Mouse (Mus musculus) forebrain, embryonic 13.5 days (tissue): ENCODE results near the gene Dgki. TPM values are rescaled to one million over a fixed set of nuclear protein-coding genes. Genes with fewer than 3 reads are reported as not detected.
A peak's percentile ranks its signal among the peaks of the same experiment; 100 is the strongest.

ENCODE experiments used
- ATAC-seq: fragments of 200-750 bp; cut with Nextera tagmentation; 2 replicates; pipeline ENCODE4 v1.8.0; 2017
- H3K27ac ChIP-seq: fragments of 300-500 bp; sonication (generic); 2 replicates; pipeline ENCODE4 v1.5.1; 2015; ENCODE audit warnings: inconsistent platforms, mild to moderate bottlenecking, moderate library complexity
- H3K27me3 ChIP-seq: fragments of 300-500 bp; sonication (generic); 2 replicates; pipeline ENCODE4 v1.6.1; 2015; ENCODE audit warnings: mild to moderate bottlenecking, inconsistent platforms
- H3K36me3 ChIP-seq: fragments of 300-500 bp; sonication (generic); 2 replicates; pipeline ENCODE4 v1.6.1; 2015; ENCODE audit warnings: mild to moderate bottlenecking, inconsistent platforms; ENCODE audit not compliant: poor library complexity, severe bottlenecking
- H3K4me1 ChIP-seq: fragments of 300-500 bp; sonication (generic); 2 replicates; pipeline ENCODE4 v1.6.1; 2015; ENCODE audit warnings: inconsistent platforms
- H3K4me2 ChIP-seq: fragments of 300-500 bp; sonication (generic); 2 replicates; pipeline ENCODE4 v1.6.1; 2015; ENCODE audit warnings: inconsistent platforms, mild to moderate bottlenecking, moderate library complexity
- H3K4me3 ChIP-seq: fragments of 300-500 bp; sonication (generic); 2 replicates; pipeline ENCODE4 v1.5.1; 2015; ENCODE audit warnings: mild to moderate bottlenecking, inconsistent platforms
- H3K9ac ChIP-seq: fragments of 300-500 bp; sonication (generic); 2 replicates; pipeline ENCODE4 v1.6.1; 2015; ENCODE audit warnings: mild to moderate bottlenecking, inconsistent platforms
- H3K9me3 ChIP-seq: fragments of 300-500 bp; sonication (generic); replicated peaks from 2 replicates; pipeline ENCODE4 v1.6.1; 2016; ENCODE audit warnings: inconsistent platforms
- WGBS: fragments of 180-500 bp; shearing (Covaris S2); methylation state at CpG from one replicate; pipeline ENCODE4 v1.1.7; 2015; 5-methylcytosine and 5-hydroxymethylcytosine counted together
- polyA plus RNA-seq: library from polyadenylated mRNA; unstranded; fragments of >200 nt; fragmentation: Nextera tagmentation; extraction: Ambion mirVana; gene quantifications from 2 replicates; pipeline ENCODE4 v1.2.1, GENCODE M21; 2015

Dgki gene
- polyA plus RNA-seq, 1 experiment from 2014 or later = 4.3 TPM

DNA sequence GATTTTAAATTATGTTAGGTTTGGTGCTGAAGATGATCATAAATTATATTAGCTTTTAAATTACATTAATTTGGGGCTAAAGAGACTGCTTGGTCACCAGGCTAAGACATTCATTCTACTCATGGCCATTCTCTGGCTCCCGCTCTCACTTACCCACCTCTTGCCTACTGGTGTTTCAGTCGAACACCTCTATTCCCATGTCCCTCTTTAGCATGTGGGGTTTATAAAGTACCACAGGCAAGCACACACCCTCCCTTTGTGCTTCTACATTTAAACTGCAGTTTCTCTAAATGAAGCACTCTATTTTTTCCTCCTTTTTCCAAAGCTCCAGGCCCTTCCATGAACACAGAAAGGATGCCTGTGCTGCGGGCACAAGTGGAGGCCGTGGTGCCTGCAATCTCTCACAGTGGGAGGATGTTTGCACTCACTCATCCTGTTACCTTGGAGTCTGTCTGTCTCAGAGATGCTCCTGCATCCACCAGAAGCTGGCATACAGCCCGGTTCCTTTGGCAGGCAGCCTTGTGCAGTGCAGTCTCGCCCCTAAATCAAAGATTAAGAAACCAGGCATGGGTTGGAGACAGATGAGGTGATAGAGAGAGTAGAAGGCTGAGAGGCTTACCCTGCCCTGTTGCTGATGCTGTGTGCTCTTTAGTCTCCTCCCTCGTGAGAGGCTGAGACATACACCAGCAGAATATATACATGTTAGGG, 449.4 kb downstream of the Dgki start:
- Histone ChIP-seq H3K4me3 (no peak overlapping the region), H3K27ac (peak overlapping the region; percentile 11; the same call in 1 of the 2 replicates), H3K4me2 (no peak overlapping the region), H3K4me1 (peaks cover 10% of the 10 kb centered on the region), H3K9ac (no peak overlapping the region), H3K36me3 (peaks cover 7% of the 10 kb centered on the region; the same call in 1 of the 2 replicates), H3K9me3 (no peaks in the 10 kb centered on the region), H3K27me3 (no peaks in the 10 kb centered on the region)
- ATAC-seq = peak; percentile 75
- WGBS = 55% methylated on average over 7 of the region's 7 CpGs

DNA sequence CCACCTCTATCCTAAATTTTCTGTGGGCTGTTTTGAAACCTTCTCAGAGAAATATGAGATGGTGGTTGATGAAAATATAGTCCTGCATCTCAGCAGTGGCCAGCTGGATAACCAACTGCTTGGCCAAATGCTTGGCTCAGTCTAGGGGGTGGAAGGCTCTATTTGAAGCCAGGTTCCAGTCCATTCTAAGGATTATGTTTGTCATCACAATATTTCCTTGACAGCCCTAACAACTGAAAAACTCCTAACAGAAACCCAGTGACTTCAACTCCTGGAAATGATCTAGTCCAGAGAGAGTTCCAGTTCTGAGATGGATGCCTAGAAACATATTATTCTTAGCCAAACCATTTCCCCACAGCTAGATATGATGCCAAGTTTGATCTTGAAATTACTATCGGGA, 454.7 kb downstream of the Dgki start:
- WGBS = 84% methylated on average over 1 of the region's 1 CpGs
- Histone ChIP-seq H3K9ac (no peak overlapping the region), H3K9me3 (no peaks in the 10 kb centered on the region), H3K4me3 (no peak overlapping the region), H3K36me3 (peaks cover 7% of the 10 kb centered on the region; the same call in 1 of the 2 replicates), H3K27ac (no peak overlapping the region), H3K4me2 (no peak overlapping the region), H3K4me1 (no peaks in the 10 kb centered on the region), H3K27me3 (no peaks in the 10 kb centered on the region)
- no peak for ATAC-seq

DNA sequence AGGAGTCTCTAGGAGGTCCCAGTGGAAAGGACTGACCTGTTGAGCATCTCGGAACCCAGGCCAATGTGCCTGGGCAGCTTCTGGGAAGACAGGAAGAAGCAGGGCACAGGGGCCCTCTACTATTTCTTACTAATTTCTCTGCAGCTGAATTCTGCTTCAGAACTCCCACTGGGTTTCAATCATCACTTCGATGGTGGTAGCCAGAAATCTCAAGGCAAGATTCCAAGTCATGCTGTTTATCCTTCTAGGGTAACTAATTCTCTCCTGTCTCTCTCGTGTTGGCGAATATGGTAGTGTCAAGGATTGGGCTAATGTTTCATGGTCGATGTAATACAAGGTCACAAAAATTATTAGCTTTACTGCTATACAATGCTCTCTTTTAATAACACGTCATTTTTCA, 455.7 kb downstream of the Dgki start:
- Histone ChIP-seq H3K4me1 (no peaks in the 10 kb centered on the region), H3K4me3 (no peak overlapping the region), H3K27ac (no peak overlapping the region), H3K9ac (no peak overlapping the region), H3K9me3 (no peaks in the 10 kb centered on the region), H3K36me3 (peaks cover 7% of the 10 kb centered on the region; the same call in 1 of the 2 replicates), H3K4me2 (no peak overlapping the region), H3K27me3 (no peaks in the 10 kb centered on the region)
- ATAC-seq = no peak
- 77% methylated on average over 6 of the region's 6 CpGs for WGBS

DNA sequence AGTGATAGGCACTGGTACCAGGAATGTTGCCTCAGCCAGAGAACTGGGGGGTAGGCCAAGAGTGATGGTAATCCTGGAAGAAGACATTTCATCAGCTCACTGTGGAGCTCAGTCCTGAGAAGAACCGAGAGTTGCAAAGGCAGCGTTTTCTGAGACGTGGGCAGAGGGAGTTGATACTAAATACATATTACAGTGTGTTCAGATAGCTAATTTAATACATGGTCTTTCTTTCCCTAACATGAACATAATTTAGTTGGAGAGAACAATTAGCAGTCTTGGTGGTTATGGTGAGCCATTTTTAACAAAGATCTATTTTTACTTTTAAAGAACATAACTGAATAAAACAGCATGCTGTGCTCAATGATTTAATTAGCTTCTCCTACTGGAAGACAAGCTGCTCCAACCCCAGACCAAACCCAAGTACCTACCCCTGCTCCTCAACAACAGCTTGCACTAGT, 456.9 kb downstream of the Dgki start:
- ATAC-seq = no peak
- Histone ChIP-seq H3K27ac (no peak overlapping the region), H3K4me1 (no peaks in the 10 kb centered on the region), H3K4me2 (no peak overlapping the region), H3K9ac (no peak overlapping the region), H3K36me3 (peaks cover 7% of the 10 kb centered on the region; the same call in 1 of the 2 replicates), H3K9me3 (no peaks in the 10 kb centered on the region), H3K4me3 (no peak overlapping the region), H3K27me3 (no peaks in the 10 kb centered on the region)
- WGBS = 83% methylated on average over 3 of the region's 3 CpGs

DNA sequence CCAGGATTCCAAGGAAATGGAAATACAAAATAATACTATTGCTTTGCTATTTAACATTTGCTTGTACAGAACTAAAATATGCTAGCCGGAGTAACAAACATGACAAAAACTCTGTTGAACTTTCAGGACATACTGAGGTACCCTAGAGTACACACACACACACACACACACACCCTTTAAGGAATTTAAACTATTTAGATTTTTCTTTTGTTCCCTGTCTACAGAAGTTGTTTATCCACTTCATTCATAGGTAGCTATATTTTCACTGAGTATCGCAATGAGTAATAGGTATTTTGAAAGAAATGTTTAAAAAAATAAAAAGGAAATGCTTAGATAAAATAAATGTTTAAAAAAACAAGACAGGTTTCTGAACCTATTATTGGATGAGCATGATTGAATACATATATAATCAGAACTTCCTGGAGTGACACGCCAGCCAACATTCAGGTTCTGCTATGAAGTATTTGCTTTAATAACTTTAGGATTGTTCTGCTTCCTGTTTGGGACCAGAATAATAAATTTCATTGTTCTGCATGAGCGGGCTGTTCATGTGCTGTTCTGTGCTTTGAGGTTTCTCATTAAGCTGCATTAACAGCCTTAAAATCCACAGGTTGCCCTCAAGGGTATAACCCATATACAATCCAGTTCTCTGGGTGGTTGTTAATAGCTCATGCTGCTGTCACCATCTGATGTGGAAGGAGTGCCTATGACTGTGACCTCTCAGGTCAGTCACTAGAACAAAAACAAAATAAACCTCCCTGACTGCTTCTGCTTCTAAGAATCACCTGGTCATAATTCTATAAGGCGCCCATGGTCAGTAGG, 457.7 kb downstream of the Dgki start:
- no peak for ATAC-seq
- Histone ChIP-seq H3K27me3 (no peaks in the 10 kb centered on the region), H3K36me3 (peaks cover 7% of the 10 kb centered on the region; the same call in 1 of the 2 replicates), H3K4me2 (no peak overlapping the region), H3K4me3 (no peak overlapping the region), H3K9ac (no peak overlapping the region), H3K4me1 (no peaks in the 10 kb centered on the region), H3K27ac (no peak overlapping the region), H3K9me3 (no peaks in the 10 kb centered on the region)
- 89% methylated on average over 5 of the region's 5 CpGs for WGBS

DNA sequence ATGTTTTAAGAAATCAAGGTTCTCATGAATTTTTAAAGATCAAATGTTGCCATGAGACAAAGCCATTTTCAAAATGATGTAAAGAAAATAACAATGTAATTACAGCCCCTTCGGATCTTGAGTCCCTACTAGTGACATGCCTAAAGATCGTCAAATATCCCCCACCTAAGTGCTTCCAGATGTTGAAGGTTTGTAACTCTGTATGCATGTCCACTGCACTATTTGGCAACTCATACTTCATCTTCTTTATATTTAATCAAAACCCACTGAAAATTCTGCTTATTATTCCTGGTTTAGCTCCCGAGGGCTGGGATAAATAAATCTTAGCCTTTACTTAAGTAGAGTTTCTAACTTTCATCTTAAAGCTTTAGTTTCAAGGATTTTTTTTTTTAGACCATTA, 458.3 kb downstream of the Dgki start:
- Histone ChIP-seq H3K4me3 (no peak overlapping the region), H3K9me3 (no peaks in the 10 kb centered on the region), H3K9ac (no peak overlapping the region), H3K36me3 (peaks cover 3% of the 10 kb centered on the region; the same call in 1 of the 2 replicates), H3K27ac (no peak overlapping the region), H3K4me2 (no peak overlapping the region), H3K4me1 (peaks cover 2% of the 10 kb centered on the region), H3K27me3 (no peaks in the 10 kb centered on the region)
- no peak for ATAC-seq
- WGBS = 81% methylated on average over 3 of the region's 3 CpGs

DNA sequence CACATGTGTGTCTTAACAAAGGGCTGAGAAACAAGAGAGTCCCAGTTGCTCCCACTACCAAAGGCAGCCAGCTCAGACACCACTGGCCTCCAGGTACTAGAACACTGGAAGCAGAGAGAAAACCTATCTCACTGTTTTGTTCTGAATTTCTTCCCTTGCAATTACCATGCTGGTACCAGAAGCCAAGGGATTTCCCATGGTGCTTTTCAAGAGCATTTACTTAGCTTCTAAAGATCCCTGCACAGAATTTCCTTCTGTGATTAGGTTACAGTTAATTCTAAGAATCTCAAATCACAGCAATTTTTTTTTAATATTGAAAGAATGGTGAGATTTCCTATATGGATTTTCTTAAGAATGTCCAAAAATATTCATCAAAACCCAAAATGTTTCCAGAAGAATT, 458.8 kb downstream of the Dgki start:
- no peaks in the 10 kb centered on the region for H3K9me3 ChIP-seq
- no peak overlapping the region for H3K4me3 ChIP-seq
- H3K36me3 ChIP-seq = no peaks in the 10 kb centered on the region
- no peak overlapping the region for H3K27ac ChIP-seq
- H3K4me2 ChIP-seq = no peak overlapping the region
- peaks cover 8% of the 10 kb centered on the region for H3K4me1 ChIP-seq
- no peak for ATAC-seq
- H3K27me3 ChIP-seq = no peaks in the 10 kb centered on the region
- H3K9ac ChIP-seq = no peak overlapping the region

DNA sequence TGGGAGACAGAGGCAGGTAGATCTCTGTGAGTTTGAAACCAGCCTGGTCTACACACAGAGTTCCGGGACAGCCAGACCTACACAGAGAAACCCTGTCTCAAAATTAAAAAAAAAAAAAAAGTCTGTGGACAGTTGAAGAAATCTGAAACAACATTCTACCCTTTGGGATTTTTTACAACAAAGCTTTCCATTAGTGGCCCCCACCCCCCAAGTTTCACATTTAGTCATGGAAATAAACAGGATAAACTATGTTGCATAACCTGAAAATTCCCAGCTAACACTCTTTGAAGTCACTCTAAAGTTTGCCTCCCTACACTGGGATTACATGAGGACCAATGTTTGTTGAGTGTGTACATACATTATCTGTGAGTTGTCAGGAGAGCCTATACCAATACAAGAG, 461.2 kb downstream of the Dgki start:
- H3K4me3 ChIP-seq = no peak overlapping the region
- peaks cover 11% of the 10 kb centered on the region for H3K4me1 ChIP-seq
- no peak overlapping the region for H3K4me2 ChIP-seq
- H3K9ac ChIP-seq = no peak overlapping the region
- no peaks in the 10 kb centered on the region for H3K9me3 ChIP-seq
- H3K27ac ChIP-seq = no peak overlapping the region
- 97% methylated on average over 1 of the region's 1 CpGs for WGBS
- no peak for ATAC-seq
- no peaks in the 10 kb centered on the region for H3K36me3 ChIP-seq
- no peaks in the 10 kb centered on the region for H3K27me3 ChIP-seq

DNA sequence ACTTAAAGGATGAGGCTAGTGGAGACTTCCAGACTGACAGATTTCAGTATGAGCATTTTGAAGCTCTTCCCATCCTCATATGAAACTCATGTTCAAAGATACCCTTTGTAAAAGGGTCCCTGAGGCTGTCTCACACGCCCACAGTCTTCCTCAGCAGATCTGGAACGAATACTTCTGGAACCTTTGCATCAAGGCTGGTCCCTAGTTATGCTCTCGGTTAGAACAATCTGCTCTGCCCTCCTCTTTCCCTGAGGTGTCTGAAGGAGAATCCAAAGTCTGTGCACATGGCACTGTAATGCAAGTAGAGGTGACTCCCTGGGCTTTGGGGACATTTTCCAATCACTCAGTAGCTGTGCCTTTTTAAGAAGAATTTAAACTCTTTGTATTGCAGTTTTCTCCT, 464.6 kb downstream of the Dgki start:
- Histone ChIP-seq H3K27me3 (no peaks in the 10 kb centered on the region), H3K4me3 (no peak overlapping the region), H3K36me3 (no peaks in the 10 kb centered on the region), H3K9ac (no peak overlapping the region), H3K4me2 (no peak overlapping the region), H3K4me1 (peaks cover 11% of the 10 kb centered on the region), H3K27ac (no peak overlapping the region), H3K9me3 (no peaks in the 10 kb centered on the region)
- no peak for ATAC-seq
- WGBS = 84% methylated on average over 3 of the region's 3 CpGs

DNA sequence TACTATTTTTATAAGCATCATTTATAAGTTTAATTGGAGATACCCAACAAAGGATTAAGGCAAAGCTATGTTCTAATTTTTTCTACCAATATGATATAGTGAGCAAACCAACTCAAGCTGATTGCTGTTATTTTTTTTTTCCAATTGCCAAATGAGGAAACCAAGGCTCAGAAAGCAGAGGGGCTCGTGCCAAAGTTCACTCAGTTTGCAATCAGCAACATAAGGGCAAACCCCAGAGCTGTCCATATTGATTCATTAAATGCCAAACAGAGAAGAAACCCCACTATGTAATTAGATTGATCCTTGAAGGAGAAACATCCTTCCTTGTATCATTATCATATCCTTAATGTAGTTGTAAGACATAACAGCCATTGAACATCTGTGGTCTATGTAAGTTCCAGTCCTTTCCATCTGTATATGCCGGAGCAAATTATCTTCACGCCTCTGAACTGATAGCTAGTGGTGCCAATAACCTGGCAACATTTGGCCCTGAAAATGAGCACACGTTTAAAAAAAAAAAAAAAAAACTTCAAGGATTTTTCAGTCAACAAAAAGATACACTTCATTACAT, 465.2 kb downstream of the Dgki start:
- ATAC-seq = peak; percentile 81
- Histone ChIP-seq H3K4me3 (no peak overlapping the region), H3K27ac (no peak overlapping the region), H3K4me1 (peaks cover 11% of the 10 kb centered on the region), H3K27me3 (no peaks in the 10 kb centered on the region), H3K4me2 (no peak overlapping the region), H3K36me3 (no peaks in the 10 kb centered on the region), H3K9ac (no peak overlapping the region), H3K9me3 (no peaks in the 10 kb centered on the region)
- 71% methylated on average over 4 of the region's 4 CpGs for WGBS

DNA sequence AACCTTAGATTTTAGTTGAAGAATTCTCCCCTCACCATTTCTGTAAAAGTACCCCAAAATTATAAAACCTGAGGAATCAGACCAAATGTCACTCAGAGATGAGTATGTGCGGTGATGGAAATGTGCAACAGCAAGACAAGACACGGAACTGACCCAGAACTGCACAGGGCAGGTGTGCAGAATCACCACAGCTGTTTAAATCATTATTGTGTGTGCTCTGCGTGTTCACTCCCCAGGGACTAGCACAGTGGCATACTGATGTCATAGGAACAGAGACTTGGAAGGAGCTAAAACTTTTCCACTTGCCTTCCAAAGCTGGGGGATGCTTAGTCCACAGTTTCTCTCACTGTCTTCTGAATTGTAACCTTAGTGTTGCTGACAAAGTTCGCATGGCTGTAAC, 467.3 kb downstream of the Dgki start:
- no peak overlapping the region for H3K4me2 ChIP-seq
- no peak overlapping the region for H3K4me3 ChIP-seq
- H3K9ac ChIP-seq = no peak overlapping the region
- WGBS = 86% methylated on average over 4 of the region's 4 CpGs
- no peak for ATAC-seq
- H3K9me3 ChIP-seq = no peaks in the 10 kb centered on the region
- H3K27me3 ChIP-seq = no peaks in the 10 kb centered on the region
- no peak overlapping the region for H3K27ac ChIP-seq
- no peaks in the 10 kb centered on the region for H3K36me3 ChIP-seq
- peaks cover 11% of the 10 kb centered on the region for H3K4me1 ChIP-seq

DNA sequence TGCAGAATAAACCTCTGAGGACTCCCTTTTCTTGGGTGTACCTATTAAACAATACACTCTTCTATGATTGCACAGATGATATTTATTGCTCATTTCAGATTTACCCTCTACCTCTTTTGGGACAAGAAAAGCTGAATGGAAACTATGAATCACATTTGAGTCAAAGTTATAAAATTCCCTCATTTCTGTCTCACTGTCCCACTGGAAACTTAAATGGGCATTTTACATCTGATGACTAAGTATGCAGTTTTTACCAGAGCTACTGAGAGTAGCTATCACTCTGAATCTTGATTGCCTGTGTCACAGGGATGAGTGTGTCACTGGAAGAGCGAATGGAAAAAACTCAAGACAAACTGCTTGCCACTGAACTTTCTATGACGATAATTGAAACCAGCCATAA, 467.8 kb downstream of the Dgki start:
- Histone ChIP-seq H3K9ac (no peak overlapping the region), H3K27ac (no peak overlapping the region), H3K9me3 (no peaks in the 10 kb centered on the region), H3K36me3 (no peaks in the 10 kb centered on the region), H3K4me1 (peaks cover 11% of the 10 kb centered on the region), H3K27me3 (no peaks in the 10 kb centered on the region), H3K4me3 (no peak overlapping the region), H3K4me2 (no peak overlapping the region)
- WGBS = 90% methylated on average over 2 of the region's 2 CpGs
- ATAC-seq = no peak
